Mouse (Mus musculus): Measurements from ENCODE around the gene Dph2. TPM values are rescaled to one million over a fixed set of nuclear protein-coding genes. Genes with fewer than 3 reads are reported as not detected.

Dph2 gene
- 22.9 and 25.1 TPM in 2 replicates for polyA plus RNA-seq (2014; fragmentation: Nextera tagmentation; extraction: Ambion mirVana)

- Histone ChIP-seq H3K36me3 (replicated peaks; ENCODE audit: control insufficient read depth, insufficient read depth) (peaks cover 41% of the 10 kb centered on the region), H3K9ac (peak within 1 kb of the TSS; percentile 60), H3K4me2 (replicated peaks) (peak within 1 kb of the TSS; percentile 86), H3K27ac (no peak within 1 kb of the TSS), H3K4me3 (replicated peaks; ENCODE audit: low read length) (peak within 1 kb of the TSS; percentile 64), H3K27me3 (ENCODE audit: control insufficient read depth, insufficient read depth, low read length) (no peaks in the 10 kb centered on the region), H3K9me3 (ENCODE audit: control insufficient read depth, low read length) (no peaks in the 10 kb centered on the region), H3K4me1 (replicated peaks; ENCODE audit: control insufficient read depth, insufficient read depth, low read length) (peaks cover 7% of the 10 kb centered on the region)
- WGBS: under 1% methylated on average over 21 of the region's 21 CpGs
- ATAC-seq (ENCODE audit: low FRiP score) (peak; percentile 85), DNase-seq (ENCODE audit: low spot score) (peak; percentile 93)
Observed at GRCm38 (mm10) chr4:117891738-117892161, at the start of gene Dph2. Gene Dph2 (minus strand): TSS chr4:117892032.

GRCm38 (mm10) chr4:117936964-117937363 lies 45.1 kb upstream of the Dph2 start:
- H3K36me3 ChIP-seq (replicated peaks; ENCODE audit: control insufficient read depth, insufficient read depth): peaks cover 8% of the 10 kb centered on the region; the same call in 1 of the 2 replicates
- H3K4me2 ChIP-seq (replicated peaks): no peak overlapping the region
- no peaks in the 10 kb centered on the region for H3K9me3 ChIP-seq (ENCODE audit: control insufficient read depth, low read length)
- WGBS: 99% methylated on average over 5 of the region's 5 CpGs
- no peak for ATAC-seq (ENCODE audit: low FRiP score)
- no peak overlapping the region for H3K27ac ChIP-seq
- no peak overlapping the region for H3K4me3 ChIP-seq (replicated peaks; ENCODE audit: low read length)
- no peaks in the 10 kb centered on the region for H3K4me1 ChIP-seq (replicated peaks; ENCODE audit: control insufficient read depth, insufficient read depth, low read length)
- no peaks in the 10 kb centered on the region for H3K27me3 ChIP-seq (ENCODE audit: control insufficient read depth, insufficient read depth, low read length)
- H3K9ac ChIP-seq: no peak overlapping the region
- DNase-seq (ENCODE audit: low spot score): no peak

- no peak overlapping the region for H3K4me2 ChIP-seq (replicated peaks)
- WGBS: 94% methylated on average over 4 of the region's 4 CpGs
- H3K4me1 ChIP-seq (replicated peaks; ENCODE audit: control insufficient read depth, insufficient read depth, low read length): peaks cover 6% of the 10 kb centered on the region; the same call in 1 of the 2 replicates
- peaks cover 8% of the 10 kb centered on the region; the same call in 1 of the 2 replicates for H3K36me3 ChIP-seq (replicated peaks; ENCODE audit: control insufficient read depth, insufficient read depth)
- H3K4me3 ChIP-seq (replicated peaks; ENCODE audit: low read length): no peak overlapping the region
- ATAC-seq (ENCODE audit: low FRiP score) (no peak), DNase-seq (ENCODE audit: low spot score) (no peak)
- no peaks in the 10 kb centered on the region for H3K9me3 ChIP-seq (ENCODE audit: control insufficient read depth, low read length)
- no peak overlapping the region for H3K9ac ChIP-seq
- H3K27me3 ChIP-seq (ENCODE audit: control insufficient read depth, insufficient read depth, low read length): peaks cover 21% of the 10 kb centered on the region
- no peak overlapping the region for H3K27ac ChIP-seq
Observed at GRCm38 (mm10) chr4:117934081-117934480, 42.2 kb upstream of the Dph2 start.

GRCm38 (mm10) chr4:117933248-117933647 lies 41.4 kb upstream of the Dph2 start:
- H3K27me3 ChIP-seq (ENCODE audit: control insufficient read depth, insufficient read depth, low read length): peaks cover 29% of the 10 kb centered on the region
- ATAC-seq (ENCODE audit: low FRiP score): no peak
- 87% methylated on average over 5 of the region's 5 CpGs for WGBS

GRCm38 (mm10) chr4:117929391-117929881 lies 37.6 kb upstream of the Dph2 start, which contains the start of gene Artn:
Gene Artn (minus strand): TSS chr4:117929763.
- ATAC-seq (ENCODE audit: low FRiP score): no peak
- peaks cover 58% of the 10 kb centered on the region for H3K27me3 ChIP-seq (ENCODE audit: control insufficient read depth, insufficient read depth, low read length)

More at GRCm38 (mm10) chr4:117933248-117933647, 41.4 kb upstream of the Dph2 start:
- H3K4me3 ChIP-seq (replicated peaks; ENCODE audit: low read length): no peak overlapping the region
- no peak overlapping the region for H3K9ac ChIP-seq
- DNase-seq (ENCODE audit: low spot score): no peak
- no peak overlapping the region for H3K27ac ChIP-seq
- H3K4me1 ChIP-seq (replicated peaks; ENCODE audit: control insufficient read depth, insufficient read depth, low read length): peaks cover 9% of the 10 kb centered on the region; the same call in 1 of the 2 replicates
- H3K4me2 ChIP-seq (replicated peaks): no peak overlapping the region
- peaks cover 8% of the 10 kb centered on the region; the same call in 1 of the 2 replicates for H3K36me3 ChIP-seq (replicated peaks; ENCODE audit: control insufficient read depth, insufficient read depth)
- no peaks in the 10 kb centered on the region for H3K9me3 ChIP-seq (ENCODE audit: control insufficient read depth, low read length)

GRCm38 (mm10) chr4:117928699-117929241 lies 36.9 kb upstream of the Dph2 start:
- DNase-seq (ENCODE audit: low spot score) (peak; percentile 52), ATAC-seq (ENCODE audit: low FRiP score) (no peak)
- peaks cover 62% of the 10 kb centered on the region for H3K27me3 ChIP-seq (ENCODE audit: control insufficient read depth, insufficient read depth, low read length)
- peaks cover 3% of the 10 kb centered on the region; the same call in 1 of the 2 replicates for H3K36me3 ChIP-seq (replicated peaks; ENCODE audit: control insufficient read depth, insufficient read depth)
- H3K4me3 ChIP-seq (replicated peaks; ENCODE audit: low read length): peak overlapping the region; percentile 13
- H3K27ac ChIP-seq: no peak overlapping the region
- H3K4me2 ChIP-seq (replicated peaks): peak overlapping the region; percentile 51
- no peak overlapping the region for H3K9ac ChIP-seq
- WGBS: 2% methylated on average over 13 of the region's 13 CpGs
- H3K4me1 ChIP-seq (replicated peaks; ENCODE audit: control insufficient read depth, insufficient read depth, low read length): peaks cover 16% of the 10 kb centered on the region; the same call in 1 of the 2 replicates
- H3K9me3 ChIP-seq (ENCODE audit: control insufficient read depth, low read length): no peaks in the 10 kb centered on the region

More at GRCm38 (mm10) chr4:117929391-117929881, 37.6 kb upstream of the Dph2 start, which contains the start of gene Artn:
- Histone ChIP-seq H3K4me2 (replicated peaks) (peak within 1 kb of the TSS; percentile 51), H3K9ac (peak within 1 kb of the TSS; percentile 38; the same call in 1 of the 2 replicates), H3K4me3 (replicated peaks; ENCODE audit: low read length) (peak within 1 kb of the TSS; percentile 13), H3K27ac (no peak within 1 kb of the TSS), H3K36me3 (replicated peaks; ENCODE audit: control insufficient read depth, insufficient read depth) (peaks cover 3% of the 10 kb centered on the region; the same call in 1 of the 2 replicates), H3K9me3 (ENCODE audit: control insufficient read depth, low read length) (no peaks in the 10 kb centered on the region), H3K4me1 (replicated peaks; ENCODE audit: control insufficient read depth, insufficient read depth, low read length) (peaks cover 16% of the 10 kb centered on the region; the same call in 1 of the 2 replicates)
- no peak for DNase-seq (ENCODE audit: low spot score)
- WGBS: under 1% methylated on average over 33 of the region's 33 CpGs

- no peak overlapping the region for H3K4me3 ChIP-seq (replicated peaks; ENCODE audit: low read length)
- WGBS: 14% methylated on average over 6 of the region's 6 CpGs
- H3K9ac ChIP-seq: no peak overlapping the region
- H3K4me2 ChIP-seq (replicated peaks): no peak overlapping the region
- H3K9me3 ChIP-seq (ENCODE audit: control insufficient read depth, low read length): no peaks in the 10 kb centered on the region
- peaks cover 62% of the 10 kb centered on the region for H3K27me3 ChIP-seq (ENCODE audit: control insufficient read depth, insufficient read depth, low read length)
- peaks cover 16% of the 10 kb centered on the region; the same call in 1 of the 2 replicates for H3K4me1 ChIP-seq (replicated peaks; ENCODE audit: control insufficient read depth, insufficient read depth, low read length)
- DNase-seq (ENCODE audit: low spot score): peak; percentile 83
- no peak for ATAC-seq (ENCODE audit: low FRiP score)
- H3K27ac ChIP-seq: no peak overlapping the region
- peaks cover 3% of the 10 kb centered on the region; the same call in 1 of the 2 replicates for H3K36me3 ChIP-seq (replicated peaks; ENCODE audit: control insufficient read depth, insufficient read depth)
Observed at GRCm38 (mm10) chr4:117928234-117928633, 36.4 kb upstream of the Dph2 start.

GRCm38 (mm10) chr4:117926545-117927482 lies 35.0 kb upstream of the Dph2 start:
- peak overlapping the region; percentile 69 for H3K9ac ChIP-seq
- H3K4me1 ChIP-seq (replicated peaks; ENCODE audit: control insufficient read depth, insufficient read depth, low read length): peaks cover 16% of the 10 kb centered on the region; the same call in 1 of the 2 replicates
- no peak overlapping the region for H3K27ac ChIP-seq
- H3K36me3 ChIP-seq (replicated peaks; ENCODE audit: control insufficient read depth, insufficient read depth): no peaks in the 10 kb centered on the region
- WGBS: 2% methylated on average over 70 of the region's 71 CpGs
- peaks cover 62% of the 10 kb centered on the region for H3K27me3 ChIP-seq (ENCODE audit: control insufficient read depth, insufficient read depth, low read length)
- peak overlapping the region; percentile 88 for H3K4me2 ChIP-seq (replicated peaks)
- peak overlapping the region; percentile 44 for H3K4me3 ChIP-seq (replicated peaks; ENCODE audit: low read length)
- DNase-seq (ENCODE audit: low spot score): peak; percentile 79
- ATAC-seq (ENCODE audit: low FRiP score): peak; percentile 78
- H3K9me3 ChIP-seq (ENCODE audit: control insufficient read depth, low read length): no peaks in the 10 kb centered on the region

Data from hindbrain, embryonic 14.5 days (tissue).